Mouse (Mus musculus) splenic B cell, adult 2 months (primary cell): ENCODE data around the gene Ptprd.

Source experiments
- DNase-seq: peaks from one replicate; pipeline ENCODE4 v3.0.0-alpha.2; 2011; ENCODE audit warnings: low read depth, low spot score
- H3K27me3 ChIP-seq: 2 replicates; pipeline ENCODE4 v1.6.1; 2012; ENCODE audit warnings: mild to moderate bottlenecking, low read length, moderate library complexity, mixed read lengths; ENCODE audit not compliant: control insufficient read depth, poor library complexity, insufficient read depth, severe bottlenecking
- H3K36me3 ChIP-seq: 2 replicates; pipeline ENCODE4 v1.6.1; 2012; ENCODE audit warnings: mild to moderate bottlenecking, low read length, moderate library complexity, mixed read lengths; ENCODE audit not compliant: control insufficient read depth, poor library complexity, insufficient read depth, severe bottlenecking

Gene Ptprd

GRCm38 (mm10) chr4:76735831-76736230 is 1475.9 kb downstream of the Ptprd start:
- DNase-seq = no peak
- no peaks in the 10 kb centered on the region for H3K27me3 ChIP-seq
- H3K36me3 ChIP-seq = no peaks in the 10 kb centered on the region

- no peaks in the 10 kb centered on the region for H3K27me3 ChIP-seq
- H3K36me3 ChIP-seq = no peaks in the 10 kb centered on the region
- no peak for DNase-seq
Observed at GRCm38 (mm10) chr4:76675726-76676125, 1536.0 kb downstream of the Ptprd start.

- Histone ChIP-seq H3K27me3 (no peaks in the 10 kb centered on the region), H3K36me3 (no peaks in the 10 kb centered on the region)
- no peak for DNase-seq
Observed at GRCm38 (mm10) chr4:76673224-76673623, 1538.5 kb downstream of the Ptprd start.

GRCm38 (mm10) chr4:76672653-76673052 is 1539.1 kb downstream of the Ptprd start:
- no peaks in the 10 kb centered on the region for H3K36me3 ChIP-seq
- no peaks in the 10 kb centered on the region for H3K27me3 ChIP-seq
- no peak for DNase-seq

GRCm38 (mm10) chr4:76661725-76662124 is 1550.0 kb downstream of the Ptprd start:
- DNase-seq = no peak
- H3K27me3 ChIP-seq = no peaks in the 10 kb centered on the region
- H3K36me3 ChIP-seq = no peaks in the 10 kb centered on the region

GRCm38 (mm10) chr4:76660146-76660545 is 1551.6 kb downstream of the Ptprd start:
- Histone ChIP-seq H3K36me3 (no peaks in the 10 kb centered on the region), H3K27me3 (no peaks in the 10 kb centered on the region)

GRCm38 (mm10) chr4:76656734-76657133 is 1555.0 kb downstream of the Ptprd start:
- DNase-seq = no peak
- no peaks in the 10 kb centered on the region for H3K36me3 ChIP-seq
- H3K27me3 ChIP-seq = no peaks in the 10 kb centered on the region

More at GRCm38 (mm10) chr4:76660146-76660545, 1551.6 kb downstream of the Ptprd start:
- no peak for DNase-seq

GRCm38 (mm10) chr4:76652971-76653370 is 1558.8 kb downstream of the Ptprd start:
- no peak for DNase-seq
- no peaks in the 10 kb centered on the region for H3K27me3 ChIP-seq
- H3K36me3 ChIP-seq = no peaks in the 10 kb centered on the region

GRCm38 (mm10) chr4:76621740-76622139 is 1590.0 kb downstream of the Ptprd start:
- Histone ChIP-seq H3K27me3 (no peaks in the 10 kb centered on the region), H3K36me3 (no peaks in the 10 kb centered on the region)
- DNase-seq = no peak

GRCm38 (mm10) chr4:76616614-76617013 is 1595.1 kb downstream of the Ptprd start:
- no peak for DNase-seq
- Histone ChIP-seq H3K36me3 (no peaks in the 10 kb centered on the region), H3K27me3 (no peaks in the 10 kb centered on the region)

GRCm38 (mm10) chr4:76608246-76608645 is 1603.5 kb downstream of the Ptprd start:
- H3K36me3 ChIP-seq = no peaks in the 10 kb centered on the region
- DNase-seq = no peak

GRCm38 (mm10) chr4:76606808-76607207 is 1605.0 kb downstream of the Ptprd start:
- no peak for DNase-seq
- H3K27me3 ChIP-seq = no peaks in the 10 kb centered on the region
- no peaks in the 10 kb centered on the region for H3K36me3 ChIP-seq

More at GRCm38 (mm10) chr4:76608246-76608645, 1603.5 kb downstream of the Ptprd start:
- no peaks in the 10 kb centered on the region for H3K27me3 ChIP-seq

GRCm38 (mm10) chr4:76590722-76591121 is 1621.0 kb downstream of the Ptprd start:
- no peaks in the 10 kb centered on the region for H3K36me3 ChIP-seq
- no peak for DNase-seq
- H3K27me3 ChIP-seq = no peaks in the 10 kb centered on the region

GRCm38 (mm10) chr4:76583025-76583424 is 1628.7 kb downstream of the Ptprd start:
- H3K27me3 ChIP-seq = no peaks in the 10 kb centered on the region
- DNase-seq = no peak
- no peaks in the 10 kb centered on the region for H3K36me3 ChIP-seq

DNA sequence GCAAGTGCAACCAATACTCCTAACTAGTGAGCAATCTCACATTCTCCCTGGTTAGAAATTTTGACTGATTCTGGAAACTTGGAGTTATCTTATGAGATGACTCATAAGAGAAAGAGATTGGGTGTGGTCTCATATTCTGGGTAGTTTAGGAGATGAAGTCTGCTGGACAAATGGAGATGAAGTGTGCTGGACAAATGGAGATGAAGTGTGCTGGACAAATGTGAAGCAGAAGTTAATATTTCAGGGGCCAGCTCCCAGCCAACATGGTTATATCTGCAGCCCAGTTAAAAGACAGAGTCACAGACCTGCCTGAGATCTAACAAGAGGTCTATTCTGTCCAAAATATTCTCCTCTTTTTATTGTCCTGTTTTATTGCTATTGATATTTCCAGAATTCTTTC is 1645.8 kb downstream of the Ptprd start:
- no peaks in the 10 kb centered on the region for H3K36me3 ChIP-seq
- no peaks in the 10 kb centered on the region for H3K27me3 ChIP-seq
- no peak for DNase-seq

- no peaks in the 10 kb centered on the region for H3K36me3 ChIP-seq
- DNase-seq = no peak
- H3K27me3 ChIP-seq = no peaks in the 10 kb centered on the region
Observed at GRCm38 (mm10) chr4:76541769-76542168, 1670.0 kb downstream of the Ptprd start.
